9 mouse cellular contexts compared by ENCODE assay signal in genomic region chr1:138844166-138844565, GRCm38 (mm10). TPM values are rescaled to one million over a fixed set of nuclear protein-coding genes. Genes with fewer than 3 reads are reported as not detected.
DNase-seq lines count a peak whose midpoint lies in the region; ATAC-seq and TF ChIP-seq lines count a peak whose summit lies in the region.
"Had no signal": no experiment of that assay in that cellular context is flagged by ENCODE, and none has a peak within 500 bp of the region (broad histone marks: within the 10 kb centered on the region; RNA-seq: fewer than 3 reads in every experiment).

No protein-coding gene starts in this region.

- intact Hi-C loops in left cerebral cortex, postnatal 10 days (cut with DNase I): loop anchor here (5.0 to 10.0 kb wide), 3 partner anchors 121 to 581 kb away; partner anchors contain the start of genes Dennd1b and Zbtb41

- TF ChIP-seq CTCF in intestine, postnatal 0 days (IDR thresholded peaks at IDR 0.05; ENCODE audit: low read depth): no peak

- no peaks in the 10 kb centered on the region for H3K9me3 ChIP-seq in intestine, embryonic 14.5 days (ENCODE audit: control insufficient read depth, low read length)
- H3K9me3 ChIP-seq in intestine, embryonic 16.5 days (ENCODE audit: control insufficient read depth, low read length): no peaks in the 10 kb centered on the region
- H3K9me3 ChIP-seq in embryonic facial prominence, embryonic 14.5 days (ENCODE audit: control insufficient read depth, low read length): no peaks in the 10 kb centered on the region
- H3K9me3 ChIP-seq in intestine, postnatal 0 days (ENCODE audit: control insufficient read depth): no peaks in the 10 kb centered on the region
- no peaks in the 10 kb centered on the region for H3K9me3 ChIP-seq in neural tube, embryonic 12.5 days

- no peak for ATAC-seq in intestine, embryonic 14.5 days (replicated peaks; ENCODE audit: low FRiP score, low TSS enrichment, low read depth)
- ATAC-seq in intestine, embryonic 16.5 days: no peak
- no peak for ATAC-seq in embryonic facial prominence, embryonic 14.5 days (ENCODE audit: low read depth)
- no peak for ATAC-seq in intestine, postnatal 0 days
- ATAC-seq in neural tube, embryonic 12.5 days (ENCODE audit: low FRiP score, low read depth): no peak

- H3K4me2 ChIP-seq in intestine, embryonic 14.5 days (ENCODE audit: low read length): peak overlapping the region; percentile 49; the same call in 1 of the 2 replicates
- no peak overlapping the region for H3K4me2 ChIP-seq in intestine, embryonic 16.5 days (ENCODE audit: low read depth, low read length)
- H3K4me2 ChIP-seq in embryonic facial prominence, embryonic 14.5 days (ENCODE audit: low read depth, low read length): peak overlapping the region; percentile 59
- peak overlapping the region; percentile 62 for H3K4me2 ChIP-seq in intestine, postnatal 0 days (replicated peaks; ENCODE audit: low read depth)
- peak overlapping the region; percentile 61 for H3K4me2 ChIP-seq in neural tube, embryonic 12.5 days (replicated peaks)

- H3K27ac ChIP-seq in intestine, embryonic 14.5 days (ENCODE audit: low read depth): no peak overlapping the region
- H3K27ac ChIP-seq in intestine, embryonic 16.5 days (ENCODE audit: low read length): no peak overlapping the region
- no peak overlapping the region for H3K27ac ChIP-seq in embryonic facial prominence, embryonic 14.5 days (replicated peaks; ENCODE audit: low read depth, low read length)
- no peak overlapping the region for H3K27ac ChIP-seq in intestine, postnatal 0 days (ENCODE audit: low read depth, low read length)
- no peak overlapping the region for H3K27ac ChIP-seq in neural tube, embryonic 12.5 days

- WGBS in intestine, embryonic 14.5 days: 2% methylated on average over 3 of the region's 3 CpGs
- 11% methylated on average over 3 of the region's 3 CpGs for WGBS in intestine, embryonic 16.5 days
- WGBS in embryonic facial prominence, embryonic 14.5 days: 6% methylated on average over 3 of the region's 3 CpGs
- 5% methylated on average over 3 of the region's 3 CpGs for WGBS in intestine, postnatal 0 days
- 0% methylated on average over 3 of the region's 3 CpGs for WGBS in neural tube, embryonic 12.5 days

- H3K9ac ChIP-seq in intestine, embryonic 14.5 days (ENCODE audit: low read length): no peak overlapping the region
- no peak overlapping the region for H3K9ac ChIP-seq in intestine, embryonic 16.5 days (ENCODE audit: low read depth, low read length)
- H3K9ac ChIP-seq in embryonic facial prominence, embryonic 14.5 days (ENCODE audit: low read depth, low read length): no peak overlapping the region
- H3K9ac ChIP-seq in intestine, postnatal 0 days (ENCODE audit: low read depth, low read length): no peak overlapping the region
- no peak overlapping the region for H3K9ac ChIP-seq in neural tube, embryonic 12.5 days

- H3K36me3 ChIP-seq in intestine, embryonic 14.5 days (ENCODE audit: control insufficient read depth, insufficient read depth, low read length): no peaks in the 10 kb centered on the region
- H3K36me3 ChIP-seq in intestine, embryonic 16.5 days (ENCODE audit: control insufficient read depth, insufficient read depth, low read length): no peaks in the 10 kb centered on the region
- no peaks in the 10 kb centered on the region for H3K36me3 ChIP-seq in embryonic facial prominence, embryonic 14.5 days (ENCODE audit: control insufficient read depth, insufficient read depth, low read length)
- no peaks in the 10 kb centered on the region for H3K36me3 ChIP-seq in intestine, postnatal 0 days (ENCODE audit: control insufficient read depth, insufficient read depth)
- H3K36me3 ChIP-seq in neural tube, embryonic 12.5 days: no peaks in the 10 kb centered on the region

- peaks cover 18% of the 10 kb centered on the region for H3K4me1 ChIP-seq in intestine, embryonic 14.5 days (replicated peaks; ENCODE audit: control insufficient read depth, insufficient read depth, low read length)
- peaks cover 21% of the 10 kb centered on the region for H3K4me1 ChIP-seq in intestine, embryonic 16.5 days (ENCODE audit: control insufficient read depth, insufficient read depth, low read length)
- peaks cover 13% of the 10 kb centered on the region for H3K4me1 ChIP-seq in embryonic facial prominence, embryonic 14.5 days (ENCODE audit: control insufficient read depth, insufficient read depth, low read length)
- H3K4me1 ChIP-seq in intestine, postnatal 0 days (replicated peaks; ENCODE audit: control insufficient read depth, insufficient read depth, low read length): peaks cover 5% of the 10 kb centered on the region; the same call in 1 of the 2 replicates
- peaks cover 43% of the 10 kb centered on the region for H3K4me1 ChIP-seq in neural tube, embryonic 12.5 days

- peak; percentile 58 for DNase-seq in intestine, embryonic 14.5 days (ENCODE audit: low spot score)
- DNase-seq in embryonic facial prominence, embryonic 14.5 days (ENCODE audit: low spot score): no peak
- no peak for DNase-seq in left cerebral cortex, postnatal 10 days (ENCODE audit: extremely low spot score in 1 of 2, low spot score in 2 of 2)
- DNase-seq in cerebellum, adult 11-12 months: no peak
- no peak for DNase-seq in urinary bladder, postnatal 10 days (ENCODE audit: low spot score)
- DNase-seq: gastrocnemius, postnatal 36 days had no signal

- peak overlapping the region; percentile 29; the same call in 1 of the 2 replicates for H3K4me3 ChIP-seq in intestine, embryonic 14.5 days (ENCODE audit: low read depth, low read length)
- H3K4me3 ChIP-seq in intestine, embryonic 16.5 days (ENCODE audit: low read length): no peak overlapping the region; the same call in 1 of the 2 replicates
- peak overlapping the region; percentile 40 for H3K4me3 ChIP-seq in embryonic facial prominence, embryonic 14.5 days (ENCODE audit: low read depth, low read length)
- H3K4me3 ChIP-seq in intestine, postnatal 0 days (ENCODE audit: low read depth, low read length): peak overlapping the region; percentile 38
- H3K4me3 ChIP-seq in neural tube, embryonic 12.5 days: peak overlapping the region; percentile 30; the same call in 1 of the 2 replicates

- peaks cover 94% of the 10 kb centered on the region for H3K27me3 ChIP-seq in intestine, embryonic 14.5 days (replicated peaks; ENCODE audit: control insufficient read depth, insufficient read depth, low read length)
- peaks cover 56% of the 10 kb centered on the region for H3K27me3 ChIP-seq in intestine, embryonic 16.5 days (replicated peaks; ENCODE audit: control insufficient read depth, insufficient read depth, low read length)
- H3K27me3 ChIP-seq in embryonic facial prominence, embryonic 14.5 days (replicated peaks; ENCODE audit: control insufficient read depth, insufficient read depth, low read length): peaks cover 95% of the 10 kb centered on the region
- peaks cover 91% of the 10 kb centered on the region for H3K27me3 ChIP-seq in intestine, postnatal 0 days (replicated peaks; ENCODE audit: control insufficient read depth, insufficient read depth, low read length)
- H3K27me3 ChIP-seq in neural tube, embryonic 12.5 days (replicated peaks): peaks cover 88% of the 10 kb centered on the region

RNA-seq across cellular contexts. Expression of gene Lhx9, which starts 4.2 kb away (rescaled TPM):
- 0.05 TPM in 1 of 2 replicates, not detected in the other for polyA plus RNA-seq in intestine, embryonic 14.5 days (2014; fragmentation: Nextera tagmentation; extraction: Ambion mirVana)
- 0.06 TPM in 1 of 2 replicates, not detected in the other for polyA plus RNA-seq in intestine, embryonic 16.5 days (2015; fragmentation: Nextera tagmentation; extraction: Ambion mirVana)
- 0.26 and 0.28 TPM in 2 replicates for polyA plus RNA-seq in embryonic facial prominence, embryonic 14.5 days (2014; fragmentation: Nextera tagmentation; extraction: Ambion mirVana)
- not detected in 2 replicates for polyA plus RNA-seq in intestine, postnatal 0 days (2015; fragmentation: Nextera tagmentation; extraction: Ambion mirVana)
- polyA plus RNA-seq in neural tube, embryonic 12.5 days (2016; fragmentation: Nextera tagmentation; extraction: Ambion mirVana): 6.6 and 9.0 TPM in 2 replicates
- 1 to 10 TPM; 1.1 TPM for total RNA-seq in left cerebral cortex, postnatal 10 days (2021)
- total RNA-seq: gastrocnemius, postnatal 36 days had no signal

RNA-seq across cellular contexts. Expression of gene 2310009B15Rik, which starts 12.5 kb away (rescaled TPM):
- 43.9 and 46.1 TPM in 2 replicates for polyA plus RNA-seq in intestine, embryonic 14.5 days (2014; fragmentation: Nextera tagmentation; extraction: Ambion mirVana)
- 28.1 and 32.0 TPM in 2 replicates for polyA plus RNA-seq in intestine, embryonic 16.5 days (2015; fragmentation: Nextera tagmentation; extraction: Ambion mirVana)
- polyA plus RNA-seq in embryonic facial prominence, embryonic 14.5 days (2014; fragmentation: Nextera tagmentation; extraction: Ambion mirVana): 34.7 and 36.6 TPM in 2 replicates
- polyA plus RNA-seq in intestine, postnatal 0 days (2015; fragmentation: Nextera tagmentation; extraction: Ambion mirVana): 38.0 TPM in 2 replicates
- 37.3 and 42.4 TPM in 2 replicates for polyA plus RNA-seq in neural tube, embryonic 12.5 days (2016; fragmentation: Nextera tagmentation; extraction: Ambion mirVana)
- total RNA-seq in left cerebral cortex, postnatal 10 days (2021): 10 to 100 TPM; 14.6 to 15.4 TPM
